Mouse (Mus musculus) hindbrain, embryonic 16.5 days (tissue): ENCODE measurements around the gene Mfsd4b3. TPM values are rescaled to one million over a fixed set of nuclear protein-coding genes. Genes with fewer than 3 reads are reported as not detected.

Experiments used
- ATAC-seq: fragments of 200-750 bp; cut with Nextera tagmentation; 2 replicates; pipeline ENCODE4 v1.8.0; 2017; ENCODE audit warnings: moderate TSS enrichment, moderate library complexity
- H3K27ac ChIP-seq: fragments of 300-500 bp; sonication (generic); 2 replicates; pipeline ENCODE4 v1.5.1; 2014; ENCODE audit warnings: low read depth, mild to moderate bottlenecking, control low read depth, low read length, moderate library complexity
- H3K27me3 ChIP-seq: fragments of 300-500 bp; sonication (generic); replicated peaks from 2 replicates; pipeline ENCODE4 v1.6.1; 2014; ENCODE audit warnings: low read length; ENCODE audit not compliant: control insufficient read depth, insufficient read depth
- H3K36me3 ChIP-seq: fragments of 300-500 bp; sonication (generic); 2 replicates; pipeline ENCODE4 v1.6.1; 2014; ENCODE audit warnings: mild to moderate bottlenecking, low read length, moderate library complexity, mixed read lengths; ENCODE audit not compliant: control insufficient read depth, insufficient read depth
- H3K4me1 ChIP-seq: fragments of 300-500 bp; sonication (generic); 2 replicates; pipeline ENCODE4 v1.6.1; 2014; ENCODE audit warnings: low read depth, low read length; ENCODE audit not compliant: control insufficient read depth, insufficient read depth
- H3K4me2 ChIP-seq: fragments of 300-500 bp; sonication (generic); 2 replicates; pipeline ENCODE4 v1.6.1; 2014; ENCODE audit warnings: mild to moderate bottlenecking, low read length, control low read depth, moderate library complexity
- H3K4me3 ChIP-seq: fragments of 300-500 bp; sonication (generic); 2 replicates; pipeline ENCODE4 v1.5.1; 2014; ENCODE audit warnings: mild to moderate bottlenecking, low read length, control low read depth, moderate library complexity
- H3K9ac ChIP-seq: fragments of 300-500 bp; sonication (generic); 2 replicates; pipeline ENCODE4 v1.6.1; 2014; ENCODE audit warnings: low read depth, mild to moderate bottlenecking, control low read depth, low read length, moderate library complexity
- H3K9me3 ChIP-seq: fragments of 300-500 bp; sonication (generic); 2 replicates; pipeline ENCODE4 v1.6.1; 2014; ENCODE audit warnings: mild to moderate bottlenecking, low read length, moderate library complexity; ENCODE audit not compliant: control insufficient read depth
- WGBS: fragments of 180-500 bp; shearing (Covaris S2); extraction: QIAGEN DNeasy Blood & Tissue Kit; methylation state at CpG from one replicate; pipeline ENCODE4 v1.1.7; 2014; 5-methylcytosine and 5-hydroxymethylcytosine counted together
- polyA plus RNA-seq: library from polyadenylated mRNA; unstranded; fragments of >200 nt; fragmentation: Nextera tagmentation; extraction: Ambion mirVana; gene quantifications from 2 replicates; pipeline ENCODE4 v1.2.1, GENCODE M21; 2015

Mfsd4b3 gene
- polyA plus RNA-seq, 1 experiment from 2014 or later = 0.24 TPM

DNA sequence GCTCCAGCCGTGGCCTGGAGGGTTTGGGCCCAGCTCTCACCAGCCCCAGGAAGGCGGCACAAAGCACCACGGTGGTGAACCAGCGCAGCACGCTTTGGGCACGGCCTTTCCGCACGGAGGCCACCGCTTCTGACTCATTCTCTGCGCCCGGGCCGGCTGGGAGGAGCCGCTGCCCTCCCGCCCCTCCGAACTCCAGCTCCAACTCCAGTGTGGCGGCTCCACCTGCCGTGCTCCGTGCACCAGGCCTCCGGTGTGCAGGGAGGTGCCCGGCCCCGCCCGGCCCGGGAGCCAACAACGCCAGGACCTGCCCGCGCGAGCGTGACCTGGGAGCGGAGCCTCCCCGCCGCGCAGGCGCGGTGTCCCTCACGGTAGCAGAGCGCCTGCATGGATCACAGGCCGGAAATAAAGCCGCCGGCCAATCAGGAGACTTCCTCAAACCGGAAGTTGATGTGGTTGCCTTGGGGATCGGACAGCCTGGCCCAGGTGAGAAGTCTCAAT lies 61.0 kb downstream of the Mfsd4b3 start, which contains the start of gene Mfsd4b4:
Mfsd4b4 (minus strand) TSS at position 365 of the 498 bp plus-strand sequence.
- WGBS = under 1% methylated on average over 40 of the region's 41 CpGs
- peak; percentile 98 for ATAC-seq
- H3K27me3 ChIP-seq = no peaks in the 10 kb centered on the region

More for the DNA sequence above, 61.0 kb downstream of the Mfsd4b3 start, which contains the start of gene Mfsd4b4:
- peak within 1 kb of the TSS; percentile 81 for H3K9ac ChIP-seq
- H3K4me2 ChIP-seq = peak within 1 kb of the TSS; percentile 73
- peaks cover 5% of the 10 kb centered on the region; the same call in 1 of the 2 replicates for H3K4me1 ChIP-seq
- H3K36me3 ChIP-seq = no peaks in the 10 kb centered on the region
- peak within 1 kb of the TSS; percentile 66 for H3K4me3 ChIP-seq
- no peaks in the 10 kb centered on the region for H3K9me3 ChIP-seq
- H3K27ac ChIP-seq = peak within 1 kb of the TSS; percentile 81

Other genes starting within 250 kb of the Mfsd4b3 start
- 32.2 and 32.8 TPM in 2 replicates for gene Rev3l, start 228.0 kb downstream of the Mfsd4b3 start, polyA plus RNA-seq
- 3.2 and 3.3 TPM in 2 replicates for gene Mfsd4b4, start 60.9 kb downstream of the Mfsd4b3 start, polyA plus RNA-seq
- gene Mfsd4b2, start 33.2 kb downstream of the Mfsd4b3 start, polyA plus RNA-seq = 0.09 TPM in 1 of 2 replicates, not detected in the other
- gene Mfsd4b5, start 26.5 kb upstream of the Mfsd4b3 start, polyA plus RNA-seq = not detected in 2 replicates
- gene Mfsd4b1, start 65.1 kb upstream of the Mfsd4b3 start, polyA plus RNA-seq = 0.46 and 0.60 TPM in 2 replicates
- 6.1 and 7.2 TPM in 2 replicates for gene Slc16a10, start 182.1 kb upstream of the Mfsd4b3 start, polyA plus RNA-seq